Mouse (Mus musculus) megakaryocyte, embryonic 14.5 days (primary cell): ENCODE results near the gene Akr1b8. TPM values are rescaled to one million over a fixed set of nuclear protein-coding genes. Genes with fewer than 3 reads are reported as not detected.
"Not testable (repeated sequence)": the region's sequence is repeated elsewhere in the genome, so short reads cannot be mapped to it uniquely, and the experiment has no call there.

Experiments
- H3K27me3 ChIP-seq: replicated peaks from 2 replicates; pipeline ENCODE3; 2012; ENCODE audit warnings: inconsistent platforms
- H3K36me3 ChIP-seq: replicated peaks from 2 replicates; pipeline ENCODE3; 2012; ENCODE audit warnings: low read length, inconsistent platforms, mixed read lengths
- H3K4me1 ChIP-seq: 2 replicates; pipeline ENCODE4 v1.6.1; 2012; ENCODE audit warnings: inconsistent platforms
- H3K4me3 ChIP-seq: replicated peaks from 2 replicates; pipeline ENCODE3; 2012; ENCODE audit warnings: moderate library complexity, mild to moderate bottlenecking, inconsistent platforms
- H3K9me3 ChIP-seq: 2 replicates; pipeline ENCODE4 v1.6.1; 2012; ENCODE audit warnings: inconsistent platforms
- FLI1 ChIP-seq: IDR thresholded peaks from 2 replicates; pipeline ENCODE4 v1.6.1; 2012; ENCODE audit warnings: low read length, inconsistent platforms, mixed read lengths
- GATA1 ChIP-seq: IDR thresholded peaks from 3 replicates; pipeline ENCODE4 v1.6.1; 2012; ENCODE audit warnings: mixed read lengths, low read length, inconsistent platforms, borderline replicate concordance
- polyA plus RNA-seq: library from polyadenylated mRNA; stranded (reverse); fragments of >175 nt; gene quantifications from 2 replicates; pipeline ENCODE4 v1.2.3, GENCODE M21; 2012; ENCODE audit warnings: low replicate concordance; ENCODE audit not compliant: insufficient read depth

Akr1b8 gene
- polyA plus RNA-seq, 1 experiment: 0.89 TPM

GRCm38 (mm10) chr6:34318636-34319035, 35.3 kb upstream of the Akr1b8 start:
- H3K4me1 ChIP-seq: peaks cover 38% of the 10 kb centered on the region
- H3K36me3 ChIP-seq: peaks cover 6% of the 10 kb centered on the region
- no peak overlapping the region for H3K4me3 ChIP-seq
- H3K9me3 ChIP-seq: peaks cover 11% of the 10 kb centered on the region
- TF ChIP-seq GATA1 (no peak), FLI1 (no peak)
- H3K27me3 ChIP-seq: peaks cover 6% of the 10 kb centered on the region

- no peak overlapping the region for H3K4me3 ChIP-seq
- H3K9me3 ChIP-seq: peaks cover 11% of the 10 kb centered on the region
- H3K27me3 ChIP-seq: peaks cover 10% of the 10 kb centered on the region
- TF ChIP-seq FLI1: no peak
- no peak for TF ChIP-seq GATA1
- no peaks in the 10 kb centered on the region for H3K36me3 ChIP-seq
- H3K4me1 ChIP-seq: peaks cover 10% of the 10 kb centered on the region
Measured at GRCm38 (mm10) chr6:34322121-34322520, 31.8 kb upstream of the Akr1b8 start.

DNA sequence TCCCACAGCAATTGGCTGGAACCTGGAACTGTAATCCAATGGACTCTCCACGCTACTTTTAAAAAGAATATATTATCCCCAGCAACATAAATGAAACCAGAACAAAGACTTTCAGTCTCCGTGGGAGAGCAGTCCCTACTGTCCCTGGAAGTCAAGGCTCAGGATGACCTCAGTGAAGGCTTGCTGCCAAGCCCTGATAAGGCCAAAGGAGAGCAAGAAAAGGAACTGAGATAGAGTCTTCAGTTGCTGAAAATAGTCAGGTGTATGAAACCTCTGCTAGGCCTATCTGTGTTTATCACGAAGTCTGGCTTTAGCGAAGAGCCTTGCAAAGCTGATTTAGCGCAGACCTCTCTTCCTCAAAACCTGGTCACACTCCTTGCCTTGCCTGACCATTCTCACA, 22.5 kb upstream of the Akr1b8 start:
- peaks cover 23% of the 10 kb centered on the region for H3K4me1 ChIP-seq

DNA sequence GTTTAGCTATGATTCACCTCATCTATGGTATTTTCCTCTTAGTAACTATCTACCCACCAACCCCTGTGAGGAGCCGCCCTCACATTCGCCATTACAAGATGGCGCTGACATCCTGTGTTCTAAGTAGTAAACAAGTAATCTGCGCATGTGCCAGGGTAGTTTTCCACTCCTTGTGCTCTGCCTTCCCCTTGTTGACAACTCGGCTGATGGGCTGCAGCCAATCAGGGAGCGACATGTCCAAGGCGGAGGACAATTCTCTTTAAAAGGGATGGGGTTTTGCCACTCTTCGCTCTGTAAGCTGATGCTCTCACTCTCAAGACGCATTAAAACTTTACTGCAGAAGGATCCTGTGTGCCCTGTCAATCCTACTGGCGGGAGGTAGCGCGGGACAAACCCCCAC, 22.1 kb upstream of the Akr1b8 start:
- H3K9me3 ChIP-seq, H3K27me3 ChIP-seq, H3K4me3 ChIP-seq, H3K36me3 ChIP-seq: not testable (repeated sequence)
- H3K4me1 ChIP-seq: peaks cover 23% of the 10 kb centered on the region

More for the DNA sequence above, 22.5 kb upstream of the Akr1b8 start:
- no peaks in the 10 kb centered on the region for H3K36me3 ChIP-seq
- H3K27me3 ChIP-seq: peaks cover 4% of the 10 kb centered on the region
- TF ChIP-seq FLI1 (no peak), GATA1 (no peak)
- no peaks in the 10 kb centered on the region for H3K9me3 ChIP-seq
- H3K4me3 ChIP-seq: no peak overlapping the region

- H3K36me3 ChIP-seq: no peaks in the 10 kb centered on the region
- TF ChIP-seq FLI1: no peak
- no peak for TF ChIP-seq GATA1
- H3K4me3 ChIP-seq: no peak overlapping the region
- H3K9me3 ChIP-seq: no peaks in the 10 kb centered on the region
- H3K27me3 ChIP-seq: peaks cover 2% of the 10 kb centered on the region
- peaks cover 19% of the 10 kb centered on the region for H3K4me1 ChIP-seq
Measured at GRCm38 (mm10) chr6:34334673-34335072, 19.2 kb upstream of the Akr1b8 start.

DNA sequence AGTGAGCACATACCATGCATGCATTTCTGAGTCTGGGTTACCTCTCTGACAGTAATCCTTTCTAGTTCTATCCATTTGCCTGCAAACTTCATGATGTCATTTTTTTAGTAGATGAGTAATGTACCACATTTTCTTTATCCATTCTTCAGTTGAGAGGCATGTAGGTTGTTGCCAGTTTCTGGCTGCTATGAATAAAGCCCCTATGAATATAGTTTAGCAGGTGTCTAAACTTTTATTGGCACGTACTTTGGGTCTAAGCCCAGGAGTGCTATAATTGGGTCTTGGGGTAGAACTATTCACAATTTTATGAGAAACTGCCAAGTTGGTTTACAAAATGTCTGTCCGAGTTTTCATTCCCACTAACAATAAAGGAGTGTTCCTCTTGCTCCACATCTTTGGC, 16.1 kb upstream of the Akr1b8 start:
- Histone ChIP-seq H3K4me3 (no peak overlapping the region), H3K36me3 (no peaks in the 10 kb centered on the region), H3K27me3 (peaks cover 2% of the 10 kb centered on the region), H3K9me3 (peaks cover 4% of the 10 kb centered on the region), H3K4me1 (peaks cover 5% of the 10 kb centered on the region; the same call in 1 of the 2 replicates)
- TF ChIP-seq FLI1 (no peak), GATA1 (no peak)

- TF ChIP-seq GATA1: no peak
- Histone ChIP-seq H3K4me3 (no peak overlapping the region), H3K9me3 (peaks cover 4% of the 10 kb centered on the region), H3K27me3 (peaks cover 15% of the 10 kb centered on the region), H3K36me3 (no peaks in the 10 kb centered on the region), H3K4me1 (peaks cover 15% of the 10 kb centered on the region)
Measured at GRCm38 (mm10) chr6:34341991-34342390, 11.9 kb upstream of the Akr1b8 start.

- peaks cover 4% of the 10 kb centered on the region for H3K9me3 ChIP-seq
- peaks cover 15% of the 10 kb centered on the region for H3K4me1 ChIP-seq
- no peak for TF ChIP-seq GATA1
- no peak for TF ChIP-seq FLI1
Measured at GRCm38 (mm10) chr6:34342476-34342875, 11.4 kb upstream of the Akr1b8 start.

GRCm38 (mm10) chr6:34343426-34343825, 10.5 kb upstream of the Akr1b8 start:
- Histone ChIP-seq H3K27me3 (peaks cover 18% of the 10 kb centered on the region), H3K4me3 (no peak overlapping the region), H3K4me1 (peaks cover 15% of the 10 kb centered on the region), H3K9me3 (peaks cover 4% of the 10 kb centered on the region), H3K36me3 (no peaks in the 10 kb centered on the region)
- TF ChIP-seq GATA1 (no peak), FLI1 (no peak)

More at GRCm38 (mm10) chr6:34342476-34342875, 11.4 kb upstream of the Akr1b8 start:
- peaks cover 15% of the 10 kb centered on the region for H3K27me3 ChIP-seq
- H3K36me3 ChIP-seq: no peaks in the 10 kb centered on the region
- H3K4me3 ChIP-seq: no peak overlapping the region

GRCm38 (mm10) chr6:34344135-34344850, 9.6 kb upstream of the Akr1b8 start:
- TF ChIP-seq FLI1 (no peak), GATA1 (no peak)
- Histone ChIP-seq H3K27me3 (peaks cover 20% of the 10 kb centered on the region), H3K4me1 (peaks cover 15% of the 10 kb centered on the region), H3K9me3 (peaks cover 4% of the 10 kb centered on the region), H3K36me3 (no peaks in the 10 kb centered on the region), H3K4me3 (no peak overlapping the region)

DNA sequence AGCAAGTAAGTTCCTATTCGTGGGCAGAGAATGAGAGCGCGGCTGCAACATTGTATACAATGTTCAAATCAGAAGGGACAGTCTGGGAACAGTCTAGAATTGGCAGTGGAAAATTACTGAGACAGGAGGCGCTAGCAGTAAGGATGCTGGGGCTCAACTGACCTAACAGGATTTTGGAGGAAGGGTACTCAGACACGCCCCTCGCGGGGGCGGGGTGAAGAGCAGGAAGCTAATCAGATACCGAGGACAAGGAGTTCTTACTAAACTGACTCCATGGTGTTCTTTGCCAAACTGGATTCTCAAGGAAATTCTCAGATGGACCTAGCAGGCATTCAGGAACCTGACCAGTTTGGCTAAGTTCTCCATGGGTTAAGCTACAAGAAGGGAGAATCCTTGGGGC, 9.0 kb upstream of the Akr1b8 start:
- no peak overlapping the region for H3K4me3 ChIP-seq
- peaks cover 20% of the 10 kb centered on the region for H3K27me3 ChIP-seq
- peaks cover 4% of the 10 kb centered on the region for H3K9me3 ChIP-seq
- no peaks in the 10 kb centered on the region for H3K36me3 ChIP-seq
- TF ChIP-seq FLI1: no peak
- TF ChIP-seq GATA1: no peak
- peaks cover 15% of the 10 kb centered on the region for H3K4me1 ChIP-seq
